Mouse (Mus musculus): ENCODE results near the gene Gm5157.
"Not testable (repeated sequence)": the region's sequence is repeated elsewhere in the genome, so short reads cannot be mapped to it uniquely, and the experiment has no call there.

Gene Gm5157

GRCm38 (mm10) chr7:21190323-21190722 lies at the start of gene Gm5157:
Gene Gm5157 (minus strand): TSS chr7:21190423.
- DNase-seq (ENCODE audit: low read depth, low spot score), result not testable (repeated sequence)

GRCm38 (mm10) chr7:21161885-21162284 lies 28.3 kb downstream of the Gm5157 start, which contains the start of gene Vmn1r123:
Gene Vmn1r123 (plus strand): TSS chr7:21162185.
- not testable (repeated sequence) for DNase-seq (ENCODE audit: low read depth, low spot score)

Data from skeletal muscle tissue, adult 2 months (tissue).